Mouse (Mus musculus) T-helper 17 cell (primary cell): ENCODE measurements around the gene Glis1.
"Not testable (repeated sequence)": the region's sequence is repeated elsewhere in the genome, so short reads cannot be mapped to it uniquely, and the experiment has no call there.

Experiments used
- in situ Hi-C, 2 experiments: fragments of 300-600 bp; cut with MboI, MseI; formaldehyde crosslinking; loops; 1 replicate in 1 of 2; 2 replicates in 1 of 2; pipeline ENCODE4 v1.15.1; 2025; ENCODE audit warnings: high pct_unique_total_duplicates in 2 of 2

The Glis1 gene

GRCm38 (mm10) chr4:107575781-107576180, 141.4 kb downstream of the Glis1 start:
- in situ Hi-C loops: no loop called here

- in situ Hi-C loops: no loop called here
Observed at GRCm38 (mm10) chr4:107576742-107577141, 142.4 kb downstream of the Glis1 start.

DNA sequence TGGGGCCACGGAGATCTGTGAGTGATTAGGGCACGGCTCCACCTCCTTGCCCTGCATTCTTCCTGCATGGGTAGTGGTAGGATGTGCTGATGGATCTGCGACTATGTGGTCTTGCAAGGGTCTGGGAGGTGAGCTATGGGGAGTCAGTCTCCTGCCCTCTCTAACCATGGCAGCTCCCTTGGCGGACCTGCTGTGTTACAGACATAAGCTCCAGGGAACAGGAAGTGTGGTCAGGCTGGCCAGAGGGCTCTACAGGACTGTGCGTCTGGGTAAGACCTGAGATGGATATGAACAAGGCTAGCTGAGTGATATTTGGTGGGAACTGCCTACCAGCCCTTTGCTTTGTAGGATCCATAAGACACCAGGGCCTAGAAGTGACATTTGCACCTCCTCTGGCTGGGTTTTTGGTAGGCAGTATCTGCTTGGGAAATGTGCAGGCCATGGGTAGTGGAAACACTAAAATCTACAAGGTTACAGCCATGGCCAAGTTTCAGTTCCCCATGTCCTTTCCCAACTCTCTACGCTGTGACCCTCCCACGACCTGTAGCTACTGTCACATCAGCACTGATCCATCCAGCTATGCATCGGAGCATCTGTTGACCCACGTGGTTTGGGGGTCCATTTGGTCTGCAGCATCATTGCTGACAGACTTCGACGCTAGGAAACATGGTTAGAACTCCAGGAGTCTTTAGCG, 142.9 kb downstream of the Glis1 start:
- in situ Hi-C loops: no loop called here

GRCm38 (mm10) chr4:107580883-107581282, 146.5 kb downstream of the Glis1 start:
- in situ Hi-C loops: loop anchor here in 1 of 2 experiments (10.0 kb wide), 1 partner anchor 1804 kb away; no protein-coding TSS in a partner anchor

- in situ Hi-C loops: loop anchor here in 1 of 2 experiments (10.0 kb wide), 1 partner anchor 1798 kb away; no protein-coding TSS in a partner anchor
Observed at GRCm38 (mm10) chr4:107586391-107586790, 152.0 kb downstream of the Glis1 start.

- in situ Hi-C loops: loop anchor here in 1 of 2 experiments (10.0 kb wide), 1 partner anchor 1796 kb away; no protein-coding TSS in a partner anchor
Observed at GRCm38 (mm10) chr4:107588637-107589036, 154.2 kb downstream of the Glis1 start.

DNA sequence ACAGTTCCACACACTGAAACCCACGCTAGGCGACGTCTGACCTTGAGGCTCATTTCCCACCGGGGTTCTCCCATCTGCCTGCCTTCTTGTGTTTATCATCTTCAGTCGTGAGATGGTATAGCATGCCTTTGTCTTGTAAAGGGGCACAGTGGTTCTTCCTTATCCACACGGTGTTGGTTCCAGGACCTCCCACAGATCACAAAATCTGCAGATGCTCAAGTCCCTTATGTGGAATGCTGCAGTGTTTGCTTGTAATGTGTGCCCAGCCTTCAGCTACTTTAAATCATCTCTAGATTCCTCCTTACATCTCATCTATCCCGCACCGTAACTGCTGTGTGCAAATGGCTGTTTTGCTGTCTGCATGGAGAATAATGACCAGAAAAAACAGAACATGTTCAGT, 154.7 kb downstream of the Glis1 start:
- in situ Hi-C loops: loop anchor here in 1 of 2 experiments (10.0 kb wide), 1 partner anchor 1796 kb away; no protein-coding TSS in a partner anchor

DNA sequence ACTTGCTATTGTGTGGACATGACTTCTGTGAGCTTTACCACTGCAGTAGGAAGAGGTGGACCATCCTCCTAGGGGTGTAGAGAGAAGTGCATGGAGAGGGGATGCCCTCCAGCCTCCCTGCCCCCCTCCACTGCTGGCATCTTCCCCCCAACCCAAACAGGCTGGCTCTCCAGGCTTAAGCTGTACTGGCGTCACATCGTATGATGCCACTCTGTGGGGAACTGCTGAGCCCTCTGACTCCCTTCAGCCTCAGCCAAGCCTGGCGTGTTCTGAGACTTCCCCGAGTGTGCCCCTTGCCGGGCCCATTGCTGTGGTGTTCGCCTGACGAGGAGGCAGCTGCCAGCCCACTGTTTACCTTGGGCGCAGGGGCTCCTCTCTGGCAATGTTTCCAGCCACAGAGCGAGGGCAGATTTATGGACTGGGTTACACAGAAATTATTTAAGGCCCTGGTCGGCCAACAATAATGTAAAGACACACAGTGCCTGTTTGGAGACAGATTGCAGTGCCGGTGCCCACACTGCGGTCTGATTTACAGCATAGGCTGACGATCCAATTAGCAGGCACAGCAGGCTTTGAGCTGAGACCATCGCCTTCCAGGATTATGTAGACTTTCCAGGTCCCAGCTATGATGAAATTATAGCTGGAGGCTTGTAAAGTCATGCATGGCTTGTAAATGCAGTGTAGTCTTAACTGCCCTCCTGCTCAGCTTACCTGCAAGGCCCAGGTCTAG, 156.6 kb downstream of the Glis1 start:
- in situ Hi-C loops: no loop called here

DNA sequence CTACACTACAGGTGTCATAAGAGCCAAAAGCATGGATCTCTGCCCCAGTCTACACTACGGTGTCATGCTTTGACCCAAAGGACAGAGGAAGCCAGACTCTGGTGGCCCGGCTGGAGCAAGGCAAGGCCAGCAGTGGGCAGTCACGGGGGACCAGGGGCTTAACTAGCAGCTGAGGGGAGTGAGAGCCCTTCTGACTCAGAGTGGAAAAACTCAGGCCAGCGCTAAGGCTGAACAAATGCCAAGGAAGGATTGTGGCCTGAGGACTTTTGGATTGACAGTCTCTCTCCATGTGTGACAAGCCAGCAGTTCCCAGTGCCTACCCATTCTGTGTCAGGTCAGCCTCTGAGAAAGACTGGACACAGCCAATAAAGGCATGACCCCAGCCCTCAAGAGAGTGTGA, 159.0 kb downstream of the Glis1 start:
- in situ Hi-C loops: no loop called here

DNA sequence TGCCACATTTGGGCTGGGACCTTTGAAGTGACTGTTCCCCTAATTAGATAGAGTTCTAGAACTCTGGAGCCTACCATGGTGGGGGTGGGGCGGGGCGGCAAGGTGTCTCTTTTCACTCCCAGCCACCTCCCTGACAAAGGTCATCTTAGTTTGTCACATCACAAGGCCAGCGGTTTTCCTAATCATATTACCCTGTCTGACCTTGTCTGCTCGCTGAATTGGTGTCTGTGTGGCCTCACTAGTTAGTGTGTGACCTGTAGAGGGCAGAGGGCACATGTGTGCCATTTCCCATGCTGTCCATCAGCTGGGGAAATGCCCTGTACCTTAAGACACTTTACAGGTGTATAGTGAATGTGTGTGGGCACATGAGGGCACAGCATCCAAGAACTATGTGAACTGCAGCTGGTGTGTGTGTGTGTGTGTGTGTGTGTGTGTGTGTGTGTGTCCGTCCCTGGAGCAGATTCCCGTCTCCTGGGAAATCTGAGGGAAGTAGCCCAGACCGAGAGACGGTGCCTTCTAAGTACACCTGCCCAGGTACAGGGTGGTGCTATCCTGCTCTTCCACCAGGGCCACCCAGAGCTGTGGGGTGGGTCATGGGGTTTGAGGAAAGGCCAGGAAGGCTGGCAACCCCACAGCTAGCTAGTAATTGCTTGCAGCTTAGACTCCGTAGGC, 163.0 kb downstream of the Glis1 start:
- in situ Hi-C loops: no loop called here

DNA sequence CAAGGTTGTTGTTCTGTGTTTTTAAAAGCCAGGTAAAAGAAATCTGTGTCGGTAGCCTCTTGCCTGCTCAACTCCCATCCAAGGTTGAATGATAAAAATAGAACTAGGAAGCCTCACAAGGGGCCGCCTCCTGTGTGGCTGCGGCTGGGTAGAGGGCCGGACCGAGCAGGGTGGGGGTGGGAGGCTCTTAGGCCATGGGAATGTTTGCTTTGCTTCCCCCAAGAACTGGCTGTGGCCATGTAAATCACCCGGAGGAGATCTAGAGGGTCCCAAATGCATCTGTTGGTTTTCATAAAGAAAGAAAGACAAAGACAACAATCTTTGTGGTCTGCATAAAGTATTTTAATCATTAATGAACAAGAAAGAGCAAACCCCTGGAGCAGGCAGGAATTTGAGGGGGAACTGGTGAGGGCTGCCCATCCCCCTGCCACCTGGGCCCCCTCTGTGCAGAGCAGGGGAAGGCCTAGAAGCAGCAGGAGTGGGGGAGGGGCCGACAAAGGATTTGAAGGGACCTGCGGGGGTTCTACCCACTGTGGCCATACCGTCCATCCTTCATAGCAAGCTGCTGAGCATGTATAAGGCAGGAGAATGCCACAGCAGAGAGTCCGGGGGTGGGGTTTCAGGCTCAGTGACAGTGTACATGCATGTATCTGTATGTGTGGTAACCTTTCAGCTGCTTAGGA, 163.6 kb downstream of the Glis1 start:
- in situ Hi-C loops: no loop called here

- in situ Hi-C loops: not testable (repeated sequence)
Observed at GRCm38 (mm10) chr4:107598581-107598958, 164.2 kb downstream of the Glis1 start.

DNA sequence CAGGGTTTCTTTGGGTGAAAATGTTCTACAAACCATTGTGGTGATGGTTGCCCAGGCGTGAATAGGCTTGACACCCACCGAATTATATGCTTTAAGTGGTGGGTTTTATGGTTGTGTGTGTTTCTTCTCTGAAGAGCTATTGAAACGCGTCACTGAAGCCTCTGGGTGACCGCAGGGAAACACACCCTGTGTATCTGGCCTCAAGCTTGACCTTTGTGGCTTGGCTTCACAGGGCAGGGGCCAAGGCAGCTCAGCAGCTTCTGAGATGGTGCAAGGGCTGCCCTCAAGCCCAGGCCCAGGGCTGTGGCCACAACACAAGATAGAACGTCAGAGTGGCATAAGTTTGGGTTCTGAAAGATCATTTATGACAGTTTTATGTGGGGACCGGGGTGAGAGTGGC, 167.9 kb downstream of the Glis1 start:
- in situ Hi-C loops: loop anchor here in 1 of 2 experiments (5.0 kb wide), 1 partner anchor 50 kb away; no protein-coding TSS in a partner anchor

DNA sequence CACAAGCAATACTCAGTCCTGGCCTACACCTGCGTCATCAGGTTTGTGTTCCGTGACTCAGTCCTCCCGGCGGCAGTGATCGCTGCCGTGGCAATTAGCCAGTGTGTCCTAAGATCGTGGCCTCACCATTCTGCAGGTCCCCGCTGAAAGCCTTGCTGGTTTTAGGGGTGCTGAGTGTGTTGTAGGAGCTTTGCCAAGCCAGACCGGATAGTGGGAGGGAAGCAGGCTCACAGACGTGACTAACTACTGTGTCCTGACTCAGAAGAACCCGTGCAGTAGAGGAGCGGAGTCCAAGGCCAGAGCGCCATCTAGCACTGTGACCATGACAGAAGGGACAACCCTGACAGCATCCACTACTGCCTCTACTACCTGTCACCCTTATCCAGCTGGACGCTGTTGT, 168.4 kb downstream of the Glis1 start:
- in situ Hi-C loops: loop anchor here in 1 of 2 experiments (5.0 kb wide), 1 partner anchor 50 kb away; no protein-coding TSS in a partner anchor

- in situ Hi-C loops: loop anchor here in 1 of 2 experiments (5.0 kb wide), 1 partner anchor 49 kb away; no protein-coding TSS in a partner anchor
Observed at GRCm38 (mm10) chr4:107603208-107603607, 168.8 kb downstream of the Glis1 start.

GRCm38 (mm10) chr4:107605964-107606602, 171.7 kb downstream of the Glis1 start:
- in situ Hi-C loops: no loop called here

DNA sequence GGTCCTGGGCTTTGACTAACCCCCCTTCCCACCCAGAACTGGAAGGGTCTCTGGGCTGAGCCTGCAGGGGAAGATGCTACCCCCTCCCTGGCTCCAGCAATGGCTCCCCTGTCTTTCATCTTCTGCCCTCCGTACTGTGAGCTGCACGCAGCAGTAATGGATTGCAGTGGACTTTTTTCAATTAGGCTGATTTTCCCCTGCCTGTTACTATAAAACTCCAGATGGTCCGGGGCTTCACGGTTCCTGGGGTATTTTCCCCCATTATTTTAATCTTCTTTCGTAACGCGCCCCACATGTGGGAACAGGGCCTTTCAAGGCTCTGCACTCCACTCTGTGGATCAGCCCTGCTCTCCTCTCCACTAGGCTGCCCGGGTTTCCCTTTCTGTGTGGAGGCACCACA, 175.4 kb downstream of the Glis1 start:
- in situ Hi-C loops: no loop called here

GRCm38 (mm10) chr4:107611888-107612650, 177.7 kb downstream of the Glis1 start:
- in situ Hi-C loops: no loop called here

DNA sequence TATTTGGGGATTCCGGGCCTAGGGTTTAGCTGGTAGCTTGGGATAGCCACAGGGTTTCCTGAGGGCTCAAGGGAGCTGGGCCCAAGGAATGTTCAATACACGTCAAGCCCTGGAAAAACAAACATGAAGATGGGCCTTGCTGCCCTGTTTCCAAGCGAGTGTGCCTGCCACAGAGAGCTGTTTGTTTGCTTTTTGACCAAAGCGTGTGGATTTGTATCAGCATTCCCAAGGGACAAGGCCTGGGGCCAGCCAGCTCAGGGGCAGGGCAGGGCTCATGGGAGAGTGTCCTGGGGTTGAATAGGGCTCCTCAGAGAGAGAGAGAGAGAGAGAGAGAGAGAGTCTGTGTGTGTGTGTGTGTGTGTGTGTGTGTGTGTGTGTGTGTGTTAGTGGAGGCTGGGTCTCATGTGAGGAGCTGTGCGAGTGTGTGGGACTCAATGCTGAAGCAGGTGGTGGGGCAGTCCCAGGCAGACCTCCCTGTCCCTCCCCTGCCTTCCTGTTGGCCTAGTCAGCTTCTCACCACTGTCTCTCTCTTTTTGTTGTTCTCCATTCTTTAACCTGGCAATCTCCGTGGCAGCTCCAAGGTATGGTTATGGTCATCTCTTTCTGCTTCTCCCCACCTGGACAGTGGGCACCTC, 183.3 kb downstream of the Glis1 start:
- in situ Hi-C loops: no loop called here

DNA sequence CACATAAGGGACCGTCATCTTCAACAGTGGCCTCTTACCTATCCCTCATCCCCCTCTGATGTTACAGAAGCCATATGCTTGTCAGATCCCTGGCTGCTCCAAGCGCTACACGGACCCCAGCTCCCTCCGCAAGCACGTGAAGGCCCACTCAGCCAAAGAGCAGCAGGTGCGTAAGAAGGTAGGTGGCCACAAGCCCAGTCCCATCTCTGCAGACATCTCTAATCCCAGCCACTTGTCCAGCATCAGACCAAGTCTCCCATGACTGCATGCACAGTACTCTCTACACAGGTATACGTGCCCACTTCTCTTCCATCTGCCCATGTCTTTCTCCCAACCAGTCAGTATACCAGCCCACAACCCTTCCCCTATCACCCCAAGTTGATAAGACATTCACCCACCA, 185.1 kb downstream of the Glis1 start:
- in situ Hi-C loops: no loop called here
